Mouse (Mus musculus) stomach, postnatal 0 days (tissue): ENCODE data around the gene Rasgef1b.

Experiments used
- CTCF ChIP-seq: IDR thresholded peaks from 2 replicates; pipeline ENCODE4 v1.5.1; 2016; ENCODE audit warnings: antibody characterized with exemption, low read depth, mild to moderate bottlenecking, moderate library complexity
- EP300 ChIP-seq: optimal IDR thresholded peaks from 2 replicates; pipeline ENCODE3; 2016; ENCODE audit warnings: antibody characterized with exemption

DNA sequence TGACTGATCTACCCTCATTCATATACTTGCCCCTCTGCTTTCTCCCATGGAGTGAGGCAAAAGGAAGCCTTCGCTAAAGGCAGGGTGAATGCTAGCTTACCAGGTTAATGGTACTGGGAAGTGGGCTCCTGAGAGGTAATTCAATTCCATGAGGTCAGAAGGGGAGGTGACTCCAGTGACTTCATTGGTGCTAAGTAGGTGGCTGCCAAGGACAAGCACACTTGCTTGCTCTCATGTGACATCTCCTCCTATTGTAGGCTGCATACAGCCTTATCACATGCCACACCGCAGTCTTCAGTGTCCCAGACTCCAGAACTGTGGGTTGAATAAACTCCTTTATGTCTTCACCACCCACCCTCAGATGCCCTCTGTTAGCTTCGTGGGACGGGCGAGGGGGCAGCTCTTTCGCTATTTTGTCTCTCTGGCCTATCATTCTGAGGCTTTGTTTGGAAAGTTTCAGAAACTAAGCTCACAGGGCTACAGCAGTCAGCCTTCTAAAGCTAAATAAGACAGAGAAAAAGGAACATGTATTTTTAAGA is 441.1 kb downstream of the Rasgef1b start:
- TF ChIP-seq EP300, result no peak
- TF ChIP-seq CTCF, result no peak
